Mouse (Mus musculus): ENCODE results near the gene Slc44a5.
"Not testable (repeated sequence)": the region's sequence is repeated elsewhere in the genome, so short reads cannot be mapped to it uniquely, and the experiment has no call there.

Gene Slc44a5

GRCm38 (mm10) chr3:154101671-154102070 lies 128.4 kb downstream of the Slc44a5 start:
- no peak for DNase-seq (ENCODE audit: low read depth)

GRCm38 (mm10) chr3:154110528-154110927 lies 137.3 kb downstream of the Slc44a5 start:
- no peak for DNase-seq (ENCODE audit: low read depth)

- no peak for DNase-seq (ENCODE audit: low read depth)
Measured at GRCm38 (mm10) chr3:154111221-154111620, 138.0 kb downstream of the Slc44a5 start.

DNA sequence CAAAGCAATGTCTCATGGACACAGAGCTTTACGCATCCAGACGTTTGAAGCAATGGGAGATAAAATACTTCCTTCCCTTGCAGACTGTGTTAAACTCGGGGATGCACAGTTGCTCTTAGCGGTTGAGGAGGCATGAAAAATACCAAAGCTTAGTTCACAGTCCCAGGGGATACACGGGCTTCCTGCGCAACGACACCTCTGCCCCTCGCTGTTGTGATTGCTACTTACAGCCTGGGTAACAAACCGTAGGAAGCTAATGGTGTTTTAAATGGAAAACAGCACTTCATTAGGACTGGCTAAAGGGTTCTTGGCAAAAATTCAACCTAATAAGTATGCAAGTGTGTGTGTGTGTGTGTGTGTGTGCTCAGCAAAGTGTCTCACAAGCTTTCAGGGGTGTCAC lies 141.8 kb downstream of the Slc44a5 start:
- no peak for DNase-seq (ENCODE audit: low read depth)

DNA sequence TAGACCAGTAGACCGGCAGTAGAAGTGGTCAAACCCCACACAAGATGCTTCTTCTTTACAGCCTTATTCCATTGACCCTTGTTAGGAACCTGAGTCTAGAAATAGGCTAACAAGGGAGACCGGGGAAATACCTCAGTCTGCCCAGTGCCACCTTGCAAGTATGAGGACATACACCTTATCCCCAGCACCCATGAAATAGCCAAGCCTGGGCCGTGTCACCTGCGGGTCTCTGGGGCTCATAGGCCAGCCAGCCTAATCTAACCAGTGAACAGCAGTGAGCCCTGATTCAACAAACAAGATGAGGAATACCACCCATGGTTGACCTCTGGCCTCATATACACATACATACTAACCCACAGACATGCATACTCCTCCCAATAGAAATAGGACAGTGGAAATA lies 142.2 kb downstream of the Slc44a5 start:
- DNase-seq (ENCODE audit: low read depth), result no peak

GRCm38 (mm10) chr3:154116000-154116399 lies 142.8 kb downstream of the Slc44a5 start:
- DNase-seq (ENCODE audit: low read depth), result no peak

DNA sequence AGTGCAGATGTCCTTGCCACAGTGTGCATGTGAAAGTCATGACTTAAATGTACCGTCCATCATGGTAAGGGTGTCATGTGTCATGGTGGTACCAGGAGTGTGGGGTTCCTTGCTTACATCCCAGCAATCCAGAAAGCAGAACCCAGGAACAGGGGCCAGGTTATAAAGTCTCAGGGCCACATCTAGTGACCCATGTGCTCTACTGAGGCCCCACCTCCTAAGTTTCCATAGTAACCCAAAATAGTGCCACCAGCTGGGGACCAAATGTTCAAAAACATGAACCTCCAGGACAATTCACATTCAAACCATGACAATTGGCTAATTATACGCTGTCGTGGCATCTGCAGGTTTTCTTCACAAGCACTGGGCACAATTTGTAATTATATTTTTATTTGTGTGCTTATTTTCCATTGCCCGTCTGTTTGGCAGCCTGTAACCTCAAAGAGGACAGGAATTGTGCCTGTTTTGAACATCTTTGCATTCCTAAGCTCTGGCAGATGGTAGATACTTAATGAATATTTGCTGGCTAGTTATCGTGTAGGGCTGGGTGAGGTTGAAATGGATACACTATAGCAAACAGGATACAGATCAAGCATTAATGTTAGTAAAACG lies 145.9 kb downstream of the Slc44a5 start:
- no peak for DNase-seq (ENCODE audit: low read depth)

DNA sequence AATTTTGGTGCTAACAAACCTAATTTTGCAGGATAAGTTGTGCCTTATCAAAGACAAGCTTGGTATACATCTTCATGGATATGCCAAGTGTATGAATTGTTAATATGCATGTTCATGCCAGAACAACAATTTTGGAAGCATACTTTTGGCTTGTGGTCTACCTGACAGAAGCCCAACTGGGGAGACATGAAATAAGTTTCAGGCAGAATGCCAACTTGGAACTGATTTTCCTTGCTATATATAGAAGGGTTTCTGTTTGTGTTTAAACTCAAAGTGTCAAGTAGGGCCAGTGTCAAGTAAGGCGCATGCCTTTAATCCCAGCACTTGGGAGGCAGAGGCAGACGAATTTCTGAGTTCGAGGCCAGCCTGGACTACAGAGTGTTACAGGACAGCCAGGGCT lies 149.3 kb downstream of the Slc44a5 start:
- no peak for DNase-seq (ENCODE audit: low read depth)

DNA sequence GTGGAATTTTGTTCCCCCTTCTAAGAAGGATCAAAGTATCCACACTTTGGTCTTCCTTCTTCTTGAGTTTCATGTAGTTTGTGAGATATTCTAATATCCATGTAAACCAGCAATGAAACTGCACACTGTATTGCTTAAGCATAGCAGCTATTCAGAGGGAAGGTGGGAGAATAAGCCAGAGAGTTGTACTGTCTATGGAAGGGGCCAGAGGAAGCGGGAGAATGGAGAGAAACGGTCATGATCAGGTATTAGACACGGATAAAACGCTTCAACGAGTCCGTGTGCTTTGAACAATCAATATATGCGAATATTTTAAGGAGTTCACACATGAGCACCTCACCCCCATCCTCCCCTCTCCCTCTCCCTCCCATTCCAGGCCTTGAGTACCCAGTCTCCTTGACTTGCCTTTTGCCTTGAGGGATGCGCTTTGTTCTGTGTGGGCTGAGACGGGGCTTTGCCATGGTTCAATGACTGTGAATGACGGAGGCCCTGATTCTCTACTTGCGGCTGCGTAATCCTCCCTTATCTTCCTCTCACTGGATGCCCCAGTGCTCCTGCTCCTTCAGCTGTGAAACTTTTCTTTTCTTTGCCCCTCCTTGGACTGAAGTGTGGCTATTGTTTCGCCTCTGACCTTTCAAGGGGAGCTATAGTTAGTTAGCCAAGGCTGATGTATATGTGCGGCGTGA lies 151.8 kb downstream of the Slc44a5 start:
- no peak for DNase-seq (ENCODE audit: low read depth)

DNA sequence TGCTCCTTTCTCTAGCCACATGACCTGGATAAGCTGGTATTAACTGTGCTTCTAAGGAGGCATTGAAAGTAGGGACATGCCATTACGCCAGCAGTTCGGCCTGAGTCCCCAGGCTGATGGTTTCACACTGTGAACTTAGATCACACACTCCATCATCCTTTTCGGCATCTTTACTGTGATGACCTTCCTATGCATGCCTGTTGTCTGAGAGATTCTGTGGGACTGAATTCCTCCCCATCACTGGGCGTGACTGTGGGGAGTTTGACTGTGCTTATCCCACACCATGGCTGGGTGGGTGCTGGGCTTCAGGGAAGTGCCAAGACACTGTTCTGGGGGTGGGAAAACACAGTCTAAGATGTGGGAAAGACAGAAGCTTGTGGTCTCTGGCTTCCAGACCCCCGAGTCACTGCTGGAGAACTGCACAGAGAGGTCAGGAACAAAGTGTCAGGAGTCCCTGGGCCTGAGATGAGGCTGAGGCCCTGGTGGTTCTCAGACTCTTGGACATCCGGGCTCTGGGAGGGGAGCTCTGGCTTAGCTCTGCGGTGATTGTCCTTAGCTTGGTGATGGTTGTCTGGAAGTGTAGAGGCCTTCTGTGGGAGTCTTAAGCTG lies 152.6 kb downstream of the Slc44a5 start:
- no peak for DNase-seq (ENCODE audit: low read depth)

- no peak for DNase-seq (ENCODE audit: low read depth)
Measured at GRCm38 (mm10) chr3:154127246-154127645, 154.0 kb downstream of the Slc44a5 start.

DNA sequence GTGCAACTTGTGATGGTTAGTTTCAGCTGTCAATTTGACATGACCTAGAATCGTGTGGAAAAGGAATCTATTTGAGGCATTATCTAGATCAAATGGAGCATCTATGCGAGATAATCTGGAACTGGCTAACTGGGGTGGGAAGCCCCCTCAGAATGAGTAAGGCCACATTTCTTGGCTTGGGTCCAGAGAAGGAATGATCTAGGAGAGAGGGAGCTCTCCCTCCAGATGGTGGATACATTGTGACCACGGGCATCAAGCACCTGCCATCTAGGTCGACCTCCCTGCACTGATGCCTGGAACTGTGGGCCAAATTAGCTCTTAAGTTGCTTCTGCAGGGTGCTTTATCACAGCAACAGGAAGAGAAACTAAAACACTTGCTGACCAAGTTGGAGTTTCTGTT lies 155.8 kb downstream of the Slc44a5 start:
- no peak for DNase-seq (ENCODE audit: low read depth)

- no peak for DNase-seq (ENCODE audit: low read depth)
Measured at GRCm38 (mm10) chr3:154130431-154131114, 157.3 kb downstream of the Slc44a5 start.

DNA sequence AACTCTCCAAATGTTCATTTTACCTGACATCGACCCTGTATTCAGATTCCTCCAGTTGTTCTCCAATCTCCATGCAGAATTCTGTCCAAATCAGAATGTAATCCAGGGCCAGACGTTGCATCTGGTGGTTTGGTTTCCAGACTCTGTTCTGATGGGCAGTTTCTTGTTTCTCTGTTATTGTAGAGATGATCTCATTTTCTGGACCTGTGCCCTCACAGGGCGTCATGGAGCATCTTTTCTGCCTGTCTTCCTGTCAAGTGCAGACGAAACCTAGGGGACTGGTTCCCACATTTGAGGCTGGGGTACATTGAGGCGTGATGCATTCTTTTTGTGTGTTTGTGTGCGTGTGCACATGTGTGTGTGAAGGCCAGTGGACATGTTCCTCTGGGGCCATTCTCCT lies 160.8 kb downstream of the Slc44a5 start:
- DNase-seq (ENCODE audit: low read depth), result no peak

GRCm38 (mm10) chr3:154134701-154135100 lies 161.5 kb downstream of the Slc44a5 start:
- DNase-seq (ENCODE audit: low read depth), result no peak

GRCm38 (mm10) chr3:154136501-154136900 lies 163.3 kb downstream of the Slc44a5 start:
- DNase-seq (ENCODE audit: low read depth), result no peak

DNA sequence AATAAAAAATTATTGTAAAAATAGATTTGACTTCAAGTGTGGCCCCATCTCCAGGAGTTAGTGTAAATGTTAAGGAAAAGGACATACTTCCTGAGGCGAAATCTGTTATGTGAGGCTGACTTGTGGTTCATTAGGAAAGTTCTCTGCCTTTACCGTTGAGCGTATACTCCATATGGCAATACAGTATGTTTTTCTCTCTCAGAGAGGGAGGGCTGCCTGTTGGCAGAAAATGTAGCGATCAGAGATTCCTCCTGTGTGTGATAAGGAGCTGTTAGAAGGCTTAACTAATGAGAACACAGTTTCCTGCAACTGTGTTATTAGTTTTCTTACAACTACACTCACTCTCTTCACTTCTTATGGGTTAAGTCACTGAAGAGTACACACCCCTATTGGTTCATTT lies 168.1 kb downstream of the Slc44a5 start:
- no peak for DNase-seq (ENCODE audit: low read depth)

DNA sequence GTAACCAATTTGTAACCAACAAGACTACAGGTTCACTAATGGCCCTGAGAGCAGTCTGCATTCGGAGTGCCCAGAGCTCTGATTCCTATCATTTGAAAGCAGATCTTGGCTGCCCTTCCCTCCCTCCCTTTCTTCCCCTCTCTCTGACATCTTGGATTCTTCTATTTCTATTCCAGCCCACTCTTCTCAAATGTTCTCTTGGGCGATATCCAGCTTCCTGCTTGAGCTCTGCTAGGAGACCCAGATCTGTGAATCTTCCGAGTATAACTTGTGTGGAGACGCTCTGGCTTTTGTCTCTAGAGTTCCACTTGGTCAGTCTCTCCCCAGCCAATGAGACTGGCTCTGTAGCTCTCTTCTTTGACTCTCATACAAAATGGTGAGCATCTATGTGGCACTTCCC lies 169.4 kb downstream of the Slc44a5 start:
- no peak for DNase-seq (ENCODE audit: low read depth)

DNA sequence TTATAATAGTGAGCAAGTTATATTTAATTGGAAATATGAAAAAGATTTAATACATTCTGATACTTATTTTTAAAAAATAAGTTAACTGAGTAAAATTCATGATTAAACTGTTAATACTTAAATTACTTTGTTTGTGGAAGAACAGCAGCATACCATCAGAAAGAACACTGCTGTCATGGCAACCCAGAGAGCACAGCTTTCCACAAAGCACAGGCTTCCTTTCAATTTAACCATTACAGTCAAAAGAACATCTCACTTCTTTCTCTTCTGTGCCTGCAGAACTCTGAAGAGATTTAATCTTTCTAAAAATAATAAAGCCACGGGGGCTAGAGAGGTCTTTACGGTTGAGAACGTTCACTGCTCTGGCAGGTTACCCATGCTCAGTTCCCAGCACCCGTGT lies 172.5 kb downstream of the Slc44a5 start:
- DNase-seq (ENCODE audit: low read depth), result no peak

DNA sequence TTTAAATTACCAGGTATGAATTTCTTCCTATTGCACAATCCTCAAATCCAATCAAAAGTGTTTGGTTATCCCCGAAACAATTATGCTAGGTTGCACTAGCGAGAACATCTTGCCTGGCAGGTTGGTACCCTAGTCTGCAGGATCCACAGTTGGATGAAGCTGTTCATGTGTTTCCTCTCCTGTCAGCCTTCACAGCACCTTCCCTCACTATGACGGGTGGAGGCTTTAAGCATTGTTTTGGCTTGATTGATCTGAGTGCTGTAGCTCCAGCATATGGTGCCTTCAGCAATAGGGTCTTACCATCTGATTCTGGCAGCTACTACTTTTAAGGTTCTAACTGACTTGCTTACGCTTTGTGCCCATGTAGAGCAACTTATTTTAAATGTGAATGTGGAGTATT lies 176.5 kb downstream of the Slc44a5 start:
- no peak for DNase-seq (ENCODE audit: low read depth)

- DNase-seq (ENCODE audit: low read depth), result not testable (repeated sequence)
Measured at GRCm38 (mm10) chr3:154153541-154153940, 180.3 kb downstream of the Slc44a5 start.

DNA sequence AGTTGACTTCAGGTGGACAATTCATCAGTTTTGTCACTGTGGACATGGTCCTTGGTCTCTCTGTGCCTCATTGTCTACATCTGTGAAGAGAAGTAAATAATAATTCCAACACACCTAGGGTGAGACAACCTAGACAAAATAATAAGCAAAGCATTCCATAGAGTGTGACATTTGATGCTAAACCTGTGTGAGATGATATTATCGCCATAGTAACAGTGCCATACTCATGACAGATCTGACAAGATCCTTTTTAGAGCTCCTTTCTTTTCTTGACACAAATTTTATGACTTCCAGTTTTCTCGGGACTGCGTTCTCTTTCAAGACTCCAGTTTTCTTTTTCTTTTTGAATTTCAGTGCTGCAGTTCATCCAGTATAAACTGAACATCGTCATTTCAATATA lies 192.6 kb downstream of the Slc44a5 start:
- DNase-seq (ENCODE audit: low read depth), result no peak

Data from fibroblast of lung, adult 2 months (primary cell).